Mouse (Mus musculus): ENCODE data around the gene Rhd.
"Not testable (repeated sequence)": the region's sequence is repeated elsewhere in the genome, so short reads cannot be mapped to it uniquely, and the experiment has no call there.

Gene Rhd

DNA sequence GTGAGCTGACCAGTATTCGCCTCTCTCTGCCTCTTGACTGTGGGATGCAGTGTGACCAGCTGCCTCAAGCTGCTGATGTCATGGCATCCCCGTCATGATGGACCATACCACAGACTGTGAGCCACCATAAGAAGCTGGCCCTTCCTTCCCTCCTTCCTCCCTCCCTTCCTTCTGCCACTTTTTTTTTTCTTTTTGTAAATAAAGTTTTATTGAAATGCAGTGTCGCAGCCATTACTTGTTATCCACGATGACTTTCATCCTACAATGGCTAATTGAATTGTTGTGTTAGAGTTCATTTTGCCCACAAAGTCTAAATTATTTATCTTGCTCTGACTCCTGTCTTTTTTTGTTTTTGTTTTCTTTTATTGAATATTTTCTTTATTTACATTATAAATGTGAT, 5.8 kb upstream of the Rhd start:
- no peak for DNase-seq

DNA sequence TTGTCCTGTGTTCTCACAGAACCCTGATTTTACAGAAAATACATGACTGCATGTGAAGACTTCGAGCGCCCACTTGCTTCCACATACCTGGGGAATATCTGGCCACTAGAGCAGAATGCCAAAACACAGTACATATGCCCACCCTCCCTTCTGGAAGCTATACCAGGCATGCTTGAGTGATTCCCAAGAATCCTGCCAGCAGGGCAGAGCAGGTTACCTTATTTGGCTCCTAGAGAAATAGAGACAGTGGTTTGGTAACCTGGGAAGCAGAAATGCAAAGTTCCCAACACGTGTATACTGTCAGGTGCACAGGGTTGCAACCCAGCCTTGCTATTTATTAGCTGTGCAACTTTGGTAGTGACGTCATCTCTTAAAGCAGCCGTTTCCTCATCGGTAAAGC, 2.5 kb upstream of the Rhd start:
- peak in 1 of 2 experiments; percentile 34 for DNase-seq

GRCm38 (mm10) chr4:134862996-134863395, 1.3 kb upstream of the Rhd start:
- no peak for DNase-seq

GRCm38 (mm10) chr4:134865340-134865739, 1.0 kb downstream of the Rhd start:
- no peak for DNase-seq

GRCm38 (mm10) chr4:134865789-134866188, 1.5 kb downstream of the Rhd start:
- no peak for DNase-seq

DNA sequence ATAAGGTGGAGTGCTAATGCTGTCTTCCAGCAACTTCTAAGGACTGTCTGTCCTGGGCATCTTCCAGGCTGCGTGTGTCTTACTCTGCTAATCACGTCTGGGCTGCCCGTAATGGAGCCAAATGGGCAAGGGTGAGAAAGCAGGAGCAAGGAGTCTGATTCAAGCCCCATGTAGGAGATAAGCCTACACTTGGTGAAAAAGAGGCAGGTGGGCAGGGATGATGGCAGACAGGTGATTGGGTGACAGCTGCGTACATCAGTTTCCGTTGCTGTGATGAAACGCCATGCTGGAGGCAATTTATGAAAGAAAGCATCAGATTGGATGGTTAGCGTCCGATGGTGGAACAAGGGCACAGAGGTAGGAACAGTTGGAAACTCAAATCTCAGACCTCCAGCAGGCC, 2.9 kb downstream of the Rhd start:
- no peak for DNase-seq

DNA sequence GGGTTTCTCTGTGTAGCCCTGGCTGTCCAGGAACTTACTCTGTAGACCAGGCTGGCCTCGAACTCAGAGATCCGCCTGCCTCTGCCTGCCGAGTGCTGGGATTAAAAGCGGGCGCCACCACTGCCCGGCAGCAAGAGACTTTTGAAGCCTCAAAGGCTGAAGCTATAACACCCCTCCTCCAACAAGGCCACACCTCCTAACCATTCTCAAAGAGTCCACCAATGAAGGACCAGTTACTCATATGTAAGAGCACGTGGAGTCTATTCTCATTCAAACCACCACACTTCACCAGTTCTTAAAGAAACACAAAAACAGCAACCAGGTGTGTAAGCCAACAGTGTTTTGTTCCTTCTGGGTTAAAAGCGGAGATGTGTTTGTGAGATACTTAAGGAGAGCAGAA, 3.3 kb downstream of the Rhd start:
- no peak for DNase-seq

- no peak for DNase-seq
These were observed 3.7 kb downstream of the Rhd start for GRCm38 (mm10) chr4:134868065-134868464.

DNA sequence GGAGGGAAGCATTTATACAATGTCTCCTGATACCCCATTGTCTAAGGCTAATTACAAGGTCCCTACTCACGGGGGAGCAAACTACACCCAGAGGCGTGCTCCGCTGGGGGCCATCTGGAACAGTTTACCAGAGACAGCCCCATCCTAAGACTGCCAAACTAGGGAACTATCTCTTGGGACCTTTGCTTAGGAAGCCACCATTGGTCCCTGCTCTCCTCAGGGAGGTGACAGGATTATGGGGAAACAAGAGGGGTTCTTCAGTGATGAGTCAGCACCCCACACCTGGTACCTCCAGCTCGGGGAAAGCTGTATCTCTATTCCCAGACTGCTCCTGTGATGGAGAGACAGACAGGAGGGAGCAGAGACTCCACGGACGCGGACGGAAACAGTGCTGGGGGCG, 4.2 kb downstream of the Rhd start:
- DNase-seq, result no peak

GRCm38 (mm10) chr4:134869068-134869730, 4.9 kb downstream of the Rhd start:
- peak; percentile 26 to 34 for DNase-seq

GRCm38 (mm10) chr4:134869815-134870375, 5.6 kb downstream of the Rhd start:
- no peak for DNase-seq

- no peak for DNase-seq
These were observed 7.1 kb downstream of the Rhd start for GRCm38 (mm10) chr4:134871477-134871876.

GRCm38 (mm10) chr4:134871950-134872349, 7.6 kb downstream of the Rhd start:
- DNase-seq, result no peak

GRCm38 (mm10) chr4:134876171-134876570, 11.8 kb downstream of the Rhd start:
- no peak for DNase-seq

GRCm38 (mm10) chr4:134879410-134879981, 15.2 kb downstream of the Rhd start:
- peak; percentile 90 to 91 for DNase-seq

- peak; percentile 37 to 48 for DNase-seq
These were observed 15.7 kb downstream of the Rhd start for GRCm38 (mm10) chr4:134880041-134880440.

DNA sequence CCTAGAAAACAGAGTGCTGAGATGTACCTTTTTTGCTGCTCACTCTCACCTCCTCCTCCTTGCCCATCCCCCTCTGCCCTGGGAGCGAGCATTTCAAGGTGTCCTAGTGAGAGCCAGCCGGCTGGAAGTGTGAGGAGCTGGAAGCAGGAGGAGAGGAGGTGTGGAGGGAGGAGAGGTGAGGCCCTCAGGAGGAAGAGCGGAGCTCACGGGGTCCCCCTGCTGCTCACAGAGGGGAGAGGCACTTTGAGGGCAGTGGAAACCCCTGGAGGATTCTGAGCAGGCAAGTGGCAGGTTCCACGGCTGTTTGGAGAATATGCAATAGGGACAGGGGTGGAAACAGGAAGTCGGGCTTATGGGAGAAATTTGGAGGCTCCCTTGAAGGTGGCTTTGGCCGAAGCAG, 18.9 kb downstream of the Rhd start:
- DNase-seq, result peak; percentile 47 to 65

- DNase-seq, result no peak
These were observed 19.5 kb downstream of the Rhd start for GRCm38 (mm10) chr4:134883808-134884207.

- DNase-seq, result no peak
These were observed 20.0 kb downstream of the Rhd start for GRCm38 (mm10) chr4:134884364-134884763.

DNA sequence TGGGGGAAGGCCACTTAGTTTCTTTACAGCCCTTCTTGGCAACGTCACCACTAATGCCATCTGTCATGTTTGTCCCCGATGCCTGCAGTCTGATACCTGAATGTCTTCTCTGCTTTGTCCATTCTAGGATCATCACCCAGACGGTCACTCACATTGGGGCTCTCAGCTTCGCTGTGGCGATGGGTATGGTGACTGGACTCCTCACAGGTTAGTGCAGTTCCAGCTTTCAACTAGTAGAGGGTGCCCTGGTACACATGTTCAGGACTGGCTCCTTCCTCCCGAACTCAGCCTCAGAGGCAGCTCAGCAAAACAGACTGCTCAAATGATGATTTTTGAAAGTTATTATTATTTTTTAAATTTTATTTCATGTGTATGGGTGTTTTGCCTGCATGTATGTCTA, 27.8 kb downstream of the Rhd start:
- peak; percentile 74 to 81 for DNase-seq

GRCm38 (mm10) chr4:134897256-134897655, 32.9 kb downstream of the Rhd start:
- no peak for DNase-seq

DNA sequence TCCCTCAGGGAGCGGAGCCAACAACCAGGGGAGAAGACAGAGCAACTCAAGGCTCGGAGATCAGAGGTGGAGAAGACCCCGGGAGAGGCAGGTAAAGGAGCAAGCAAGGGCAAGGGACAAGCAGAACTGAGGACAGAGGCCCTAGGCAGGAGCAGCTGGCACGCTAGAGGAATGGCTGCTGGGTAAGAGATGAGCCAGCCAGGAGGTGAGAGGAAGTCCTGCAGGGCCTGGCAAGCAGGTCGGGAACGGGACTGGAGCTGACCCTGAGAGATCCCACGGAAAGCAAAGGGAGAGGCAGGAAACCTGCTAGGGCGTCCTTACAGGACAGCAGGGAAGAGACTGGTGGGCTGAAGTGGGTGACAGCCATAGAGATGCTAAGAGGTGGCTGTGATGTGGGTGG, 36.8 kb downstream of the Rhd start:
- DNase-seq, result no peak

DNA sequence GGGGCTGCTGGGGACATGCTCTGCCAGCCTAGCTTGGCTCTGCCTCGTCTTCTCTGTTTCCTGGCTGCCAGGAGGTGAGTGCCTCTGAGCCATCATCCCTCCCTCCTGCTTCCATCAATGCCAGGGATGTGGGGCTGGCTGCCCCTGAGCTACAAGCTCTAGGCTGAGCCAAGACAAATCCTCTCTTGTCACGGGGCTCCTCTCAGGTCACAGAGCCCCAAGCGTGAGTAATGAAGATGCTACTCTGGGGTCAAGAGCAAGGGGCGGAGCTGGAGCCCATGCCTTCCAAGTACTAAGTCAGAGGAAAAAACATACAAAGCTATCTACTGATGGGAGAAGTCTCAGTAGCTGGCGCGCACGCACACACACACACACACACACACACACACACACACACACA, 38.7 kb downstream of the Rhd start:
- DNase-seq, result no peak

DNA sequence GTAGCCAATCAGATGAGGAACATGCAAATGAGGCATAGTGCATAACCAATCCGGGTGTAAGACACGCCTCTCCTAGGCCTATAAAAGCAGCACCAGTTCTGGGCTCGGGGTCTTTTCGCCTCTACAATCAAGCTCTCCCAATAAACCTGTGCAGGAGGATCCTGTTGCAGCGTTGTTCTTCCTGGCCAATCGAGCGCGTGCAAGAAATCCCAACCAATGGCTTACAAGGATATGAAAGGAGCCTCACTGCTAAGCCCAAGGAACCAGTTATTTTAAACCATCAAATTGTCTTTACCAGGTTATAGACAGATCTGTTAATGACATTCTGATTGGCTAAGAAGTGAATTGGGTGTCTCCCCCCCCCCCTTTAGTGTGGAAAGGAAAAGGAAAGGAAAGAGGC, 47.1 kb downstream of the Rhd start:
- DNase-seq, result not testable (repeated sequence)

DNA sequence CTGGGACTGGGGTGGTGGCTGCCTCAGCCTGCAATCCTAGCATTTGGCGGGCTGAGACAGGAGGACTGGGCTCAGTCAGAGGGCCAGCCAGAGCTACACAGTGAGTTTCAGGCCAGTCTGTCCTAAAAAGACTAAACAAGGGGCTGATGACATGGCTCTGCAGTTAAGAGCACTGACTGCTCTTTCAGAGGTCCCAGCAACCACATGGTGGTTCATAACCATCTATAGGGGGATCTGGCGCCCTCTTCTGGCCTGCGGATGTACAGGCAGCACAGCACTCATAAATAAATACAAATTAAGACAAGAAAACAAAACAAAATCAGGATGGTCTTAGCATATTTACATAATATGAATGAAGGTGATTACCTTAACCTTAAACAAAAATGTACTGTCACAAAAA, 49.1 kb downstream of the Rhd start:
- DNase-seq, result peak; percentile 87 to 88

All from kidney, postnatal 4 days (tissue).